Mouse (Mus musculus): ENCODE results near the gene Fam126a. TPM values are rescaled to one million over a fixed set of nuclear protein-coding genes. Genes with fewer than 3 reads are reported as not detected.

The Fam126a gene
- 10 to 100 TPM in 1 of 2 experiments, 1 to 10 TPM in 1; 9.5 to 24.7 TPM for polyA plus RNA-seq (2017; shearing (Covaris generic))

GRCm38 (mm10) chr5:24030579-24030969 is at the start of gene Fam126a:
TSS of gene Fam126a (minus strand) at chr5:24030690.

Other genes starting within 250 kb of the Fam126a start
- gene Pus7, start 247.0 kb downstream of the Fam126a start, polyA plus RNA-seq (2017; shearing (Covaris generic)), result 10 to 100 TPM; 15.5 to 17.5 TPM
- gene Rint1, start 243.0 kb downstream of the Fam126a start, polyA plus RNA-seq (2017; shearing (Covaris generic)), result 10 to 100 TPM; 20.8 to 22.9 TPM
- gene Tomm7, start 186.5 kb downstream of the Fam126a start, polyA plus RNA-seq (2017; shearing (Covaris generic)), result 10 to 100 TPM; 67.2 to 84.3 TPM
- gene Klhl7, start 69.9 kb upstream of the Fam126a start, polyA plus RNA-seq (2017; shearing (Covaris generic)), result 1 to 10 TPM; 8.5 to 9.4 TPM
- gene Nupl2, start 134.3 kb upstream of the Fam126a start, polyA plus RNA-seq (2017; shearing (Covaris generic)), result 10 to 100 TPM; 10.1 to 13.6 TPM